Mouse (Mus musculus) adrenal gland, adult 2 months (tissue): ENCODE data around the gene Trim46. TPM values are rescaled to one million over a fixed set of nuclear protein-coding genes. Genes with fewer than 3 reads are reported as not detected.
"Not testable (repeated sequence)": the region's sequence is repeated elsewhere in the genome, so short reads cannot be mapped to it uniquely, and the experiment has no call there.

Source experiments
- DNase-seq: peaks from one replicate; pipeline ENCODE4 v3.0.0; 2021
- polyA plus RNA-seq: library from polyadenylated mRNA; depleted of rRNA; stranded (reverse); fragments of >200 nt; gene quantifications from 2 replicates; pipeline ENCODE4 v1.2.3, GENCODE M21; 2012
- total RNA-seq, 2 experiments: library from RNA; stranded (reverse); gene quantifications; 2 replicates each; pipeline ENCODE4 v1.2.3; 2021

Trim46 gene
- total and polyA plus RNA-seq, 3 experiments = 1.9 to 6.0 (median 2.3) TPM

- no peak for DNase-seq
Measured at GRCm38 (mm10) chr3:89233562-89234110, 12.5 kb downstream of the Trim46 start.

- no peak for DNase-seq
Measured at GRCm38 (mm10) chr3:89232614-89233013, 13.5 kb downstream of the Trim46 start.

GRCm38 (mm10) chr3:89231772-89232275 is 14.3 kb downstream of the Trim46 start:
- DNase-seq = no peak

- no peak for DNase-seq
Measured at GRCm38 (mm10) chr3:89231345-89231744, 14.8 kb downstream of the Trim46 start.

- no peak for DNase-seq
Measured at GRCm38 (mm10) chr3:89230561-89230960, 15.5 kb downstream of the Trim46 start.

- DNase-seq = no peak
Measured at GRCm38 (mm10) chr3:89229276-89229675, 16.8 kb downstream of the Trim46 start.

- DNase-seq = no peak
Measured at GRCm38 (mm10) chr3:89228836-89229235, 17.3 kb downstream of the Trim46 start, which contains the start of gene Muc1. TSS of gene Muc1 (plus strand) at chr3:89229057.

GRCm38 (mm10) chr3:89228180-89228549 is 17.9 kb downstream of the Trim46 start:
- DNase-seq = peak; percentile 92

GRCm38 (mm10) chr3:89227307-89228179 is 18.6 kb downstream of the Trim46 start:
- DNase-seq = peak; percentile 91

GRCm38 (mm10) chr3:89226900-89227299 is 19.2 kb downstream of the Trim46 start, which contains the start of gene Mtx1:
TSS of gene Mtx1 (minus strand) at chr3:89227088.
- DNase-seq = no peak

GRCm38 (mm10) chr3:89226361-89226760 is 19.7 kb downstream of the Trim46 start:
- no peak for DNase-seq

- no peak for DNase-seq
Measured at GRCm38 (mm10) chr3:89225918-89226317, 20.2 kb downstream of the Trim46 start.

GRCm38 (mm10) chr3:89225321-89225815 is 20.7 kb downstream of the Trim46 start:
- no peak for DNase-seq

- no peak for DNase-seq
Measured at GRCm38 (mm10) chr3:89224796-89225195, 21.3 kb downstream of the Trim46 start.

GRCm38 (mm10) chr3:89221167-89221566 is 24.9 kb downstream of the Trim46 start:
- DNase-seq = no peak

GRCm38 (mm10) chr3:89219546-89219945 is 26.6 kb downstream of the Trim46 start:
- DNase-seq = no peak

GRCm38 (mm10) chr3:89218271-89218670 is 27.8 kb downstream of the Trim46 start:
- DNase-seq = no peak

GRCm38 (mm10) chr3:89216407-89216806 is 29.7 kb downstream of the Trim46 start:
- DNase-seq = not testable (repeated sequence)

GRCm38 (mm10) chr3:89215853-89216252 is 30.3 kb downstream of the Trim46 start:
- peak; percentile 77 for DNase-seq

GRCm38 (mm10) chr3:89214681-89215411 is 31.3 kb downstream of the Trim46 start, which contains the start of gene Thbs3:
TSS of gene Thbs3 (plus strand) at chr3:89215180.
- DNase-seq = no peak

- peak; percentile 95 for DNase-seq
Measured at GRCm38 (mm10) chr3:89213803-89214530, 32.1 kb downstream of the Trim46 start.
